Mouse (Mus musculus): ENCODE results near the gene C1qa.

Gene C1qa

DNA sequence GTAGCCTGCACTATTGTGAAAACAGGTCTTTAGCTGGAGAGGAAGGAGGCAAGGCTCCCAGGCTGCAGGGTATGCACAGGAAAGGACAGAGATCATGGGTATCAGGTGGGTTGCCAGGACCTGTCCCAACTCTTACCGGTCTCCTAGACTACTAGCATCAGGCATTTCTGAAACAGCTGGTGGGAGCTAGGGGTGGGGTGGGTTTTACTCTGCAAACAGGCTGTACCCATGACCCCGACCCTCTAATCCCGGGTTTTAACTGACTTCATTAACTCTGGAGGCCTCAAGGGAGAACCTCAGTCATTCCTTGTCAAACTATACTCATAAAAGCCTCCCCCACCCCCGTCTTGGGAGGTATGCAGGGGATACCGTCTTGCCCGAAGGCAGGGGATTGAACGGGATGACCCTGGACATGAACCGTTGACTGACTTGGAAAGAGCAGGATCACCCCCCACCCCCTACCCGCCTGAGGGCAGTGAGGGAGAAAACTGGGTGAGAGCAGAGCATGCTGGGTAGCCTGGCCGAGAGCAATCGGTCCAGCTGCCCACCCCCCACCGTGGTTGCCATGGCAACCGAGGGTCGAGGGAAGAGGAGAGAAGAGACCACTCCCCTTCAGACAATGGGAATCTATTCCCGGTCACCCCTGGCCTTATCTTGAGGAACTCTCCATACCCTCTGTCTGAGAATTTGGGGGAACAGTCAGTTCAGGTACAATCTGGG lies 33.7 kb downstream of the C1qa start:
- in situ Hi-C loops (cut with MboI, MseI) = no loop called here

DNA sequence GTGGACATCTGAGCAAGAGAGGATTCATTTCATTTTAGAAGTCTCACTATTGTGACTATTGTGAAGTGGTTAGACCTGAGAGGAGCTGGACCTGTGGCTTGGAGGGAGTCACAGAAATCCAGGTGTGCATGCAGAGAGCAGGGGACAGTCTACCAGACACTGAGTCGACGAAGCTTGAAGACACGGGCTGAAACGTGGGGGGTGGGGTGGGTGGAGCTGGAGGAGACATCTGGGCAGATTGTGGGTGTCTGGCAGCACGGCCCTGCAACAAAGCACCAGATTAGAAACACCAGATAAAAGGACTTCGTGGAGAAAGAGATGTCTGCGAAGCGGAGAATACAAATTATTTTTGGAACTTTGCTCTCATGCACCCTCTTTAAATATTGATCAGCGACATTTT lies 35.1 kb downstream of the C1qa start:
- in situ Hi-C loops (cut with MboI, MseI) = no loop called here

DNA sequence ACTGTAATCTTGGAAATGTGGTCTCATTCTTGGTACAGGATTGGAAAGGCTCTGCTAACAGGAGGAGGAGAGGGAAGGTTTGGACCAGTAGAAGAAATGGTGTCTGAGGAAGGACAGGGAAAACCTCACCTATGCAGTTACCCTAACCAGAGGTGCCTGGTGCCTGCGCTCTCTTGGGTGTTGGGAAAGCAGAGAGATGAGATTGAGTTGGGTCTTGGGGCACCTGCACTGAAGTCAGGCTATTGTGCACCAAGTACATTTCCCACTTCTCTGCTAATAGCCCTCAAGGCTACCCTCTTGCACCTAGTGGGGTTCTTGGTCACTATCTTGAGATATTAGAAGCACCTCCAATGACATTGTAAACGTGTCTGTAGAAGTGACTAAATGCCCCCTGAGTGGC lies 36.2 kb downstream of the C1qa start:
- in situ Hi-C loops (cut with MboI, MseI) = no loop called here

DNA sequence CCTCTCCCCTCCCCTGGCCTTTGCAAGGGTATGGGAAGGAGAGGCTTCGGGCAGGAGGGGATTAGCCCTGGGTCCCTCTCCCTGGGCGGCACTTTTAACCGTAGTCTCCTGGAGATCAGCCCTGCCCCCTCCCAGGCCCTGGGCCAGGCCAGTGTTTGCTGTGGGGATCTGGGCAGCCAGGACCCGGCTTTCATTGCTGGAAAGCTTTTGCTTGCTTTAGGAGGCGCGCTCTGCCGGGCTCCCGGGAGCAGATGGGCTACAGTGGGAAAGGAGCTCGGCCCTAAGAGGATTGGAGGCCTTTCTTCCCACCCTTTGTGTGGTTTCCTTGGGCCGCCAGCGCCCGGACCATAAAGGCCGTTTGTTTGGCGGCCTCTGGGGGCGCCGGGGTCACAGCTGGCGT lies 36.8 kb downstream of the C1qa start:
- in situ Hi-C loops (cut with MboI, MseI) = no loop called here

DNA sequence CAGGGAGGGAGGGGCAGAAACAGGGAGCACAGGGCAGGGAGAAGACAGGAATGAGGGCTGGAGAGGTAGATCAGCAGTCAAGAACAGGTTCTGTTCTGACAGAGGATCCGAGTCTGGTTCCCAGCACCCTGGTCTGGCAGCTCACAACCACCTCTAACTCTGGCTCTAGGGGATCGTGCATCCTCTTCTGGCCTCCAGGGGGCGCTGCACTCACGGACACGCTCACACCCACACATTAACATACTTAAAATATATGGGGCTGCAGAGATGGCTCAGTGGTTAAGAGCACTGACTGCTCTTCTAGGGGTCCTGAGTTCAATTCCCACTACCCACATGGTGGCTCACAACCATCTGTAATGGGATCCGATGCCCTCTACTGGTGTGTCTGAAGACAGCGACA lies 38.6 kb downstream of the C1qa start:
- in situ Hi-C loops (cut with MboI, MseI) = no loop called here

DNA sequence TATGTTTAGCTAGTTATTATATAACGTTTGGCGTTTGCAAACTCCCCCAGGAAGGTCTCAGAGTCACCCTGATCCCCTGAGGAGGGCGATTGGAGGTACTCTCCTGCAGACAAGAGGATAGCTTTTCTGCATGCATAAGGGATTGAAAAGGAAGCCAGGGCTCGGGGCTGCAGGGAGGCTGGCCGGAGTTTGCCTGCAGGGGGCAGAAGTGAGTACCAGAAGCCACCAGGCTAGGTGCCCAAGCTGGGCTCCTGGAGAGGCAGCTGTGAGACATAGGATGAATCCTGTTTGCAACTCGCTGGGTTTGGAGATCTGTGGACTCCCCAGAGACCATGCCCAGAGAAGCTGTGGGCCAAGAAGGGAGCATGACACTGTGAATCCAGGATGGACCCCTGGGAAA lies 43.5 kb downstream of the C1qa start:
- in situ Hi-C loops (cut with MboI, MseI) = no loop called here

DNA sequence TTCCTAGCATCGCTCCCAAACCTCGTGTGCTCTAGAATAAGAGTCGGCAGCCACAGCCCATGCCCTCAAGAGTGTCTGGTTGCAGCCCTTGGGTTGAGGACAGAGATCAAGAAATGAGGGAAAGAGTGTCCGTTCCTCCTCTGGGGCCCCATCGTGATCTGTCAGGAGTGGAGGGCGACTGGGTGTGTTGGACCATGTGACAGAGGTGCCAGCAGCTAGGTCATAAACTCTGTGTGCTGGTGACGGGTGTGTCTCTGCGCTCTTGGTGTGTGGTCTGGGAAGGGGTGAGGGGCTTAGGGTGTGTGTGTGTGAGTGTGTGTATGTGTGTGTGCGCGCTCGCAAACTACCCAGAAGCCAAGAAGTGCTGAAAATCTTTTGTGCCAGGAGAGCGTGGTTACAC lies 45.6 kb downstream of the C1qa start:
- in situ Hi-C loops (cut with MboI, MseI) = no loop called here

DNA sequence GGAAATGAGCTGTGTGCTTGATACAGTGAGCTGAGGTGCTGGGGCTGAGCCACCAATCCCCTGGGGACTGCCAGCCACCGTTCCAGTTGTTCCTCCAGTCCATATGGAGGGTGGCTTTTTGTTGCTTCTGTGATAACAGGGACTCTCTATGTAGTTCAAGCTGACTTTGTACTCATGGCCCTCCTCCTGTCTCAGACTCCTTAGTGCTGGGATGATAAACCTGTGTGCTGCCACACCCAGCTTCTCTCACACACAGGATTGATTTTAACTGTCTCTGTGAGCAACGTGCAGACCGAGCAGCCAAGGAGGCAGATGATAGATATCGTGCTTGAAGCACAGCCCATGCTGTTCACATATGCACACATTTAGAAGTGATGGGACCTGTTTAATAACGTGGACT lies 46.5 kb downstream of the C1qa start:
- in situ Hi-C loops (cut with MboI, MseI) = no loop called here

DNA sequence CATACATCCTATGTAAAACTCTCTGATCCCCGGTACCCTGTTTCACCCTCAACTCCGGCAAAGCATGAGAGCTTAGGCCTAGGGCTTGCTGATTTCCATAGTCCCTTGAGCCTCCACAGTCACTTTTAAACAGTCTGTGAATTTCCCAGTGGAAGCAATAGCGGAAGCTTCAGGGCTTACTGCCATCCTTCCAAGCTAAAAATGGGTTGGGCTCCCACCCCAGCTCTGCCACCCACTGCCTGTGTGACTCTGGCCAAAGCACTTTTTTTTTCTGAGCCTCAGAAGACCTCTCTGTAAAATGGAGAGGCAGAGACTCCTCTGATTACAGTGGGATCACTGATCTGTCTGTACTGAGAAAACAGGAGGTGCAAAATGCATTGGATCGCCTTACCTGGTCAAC lies 50.0 kb downstream of the C1qa start:
- in situ Hi-C loops (cut with MboI, MseI) = no loop called here

DNA sequence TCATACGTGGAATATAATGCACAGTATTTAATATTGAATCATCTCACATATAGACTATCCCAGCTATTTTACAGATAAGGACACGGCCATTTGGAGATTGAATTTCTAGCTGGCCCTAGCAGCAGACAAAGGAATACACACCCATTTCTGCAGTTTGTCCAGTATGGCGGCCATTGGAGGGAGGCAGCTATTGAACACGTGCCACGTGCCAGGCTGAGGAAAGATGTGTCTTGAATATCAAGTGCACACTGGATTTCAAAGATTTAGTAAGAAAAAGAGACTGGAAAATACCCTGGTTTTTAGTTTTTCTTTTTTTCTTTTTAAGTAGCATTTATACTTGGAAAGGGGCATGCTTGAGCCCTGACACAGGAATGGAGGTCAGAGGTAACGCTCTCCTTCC lies 51.4 kb downstream of the C1qa start:
- in situ Hi-C loops (cut with MboI, MseI) = no loop called here
